Mouse (Mus musculus) CH12.LX (cell line): ENCODE results near the gene Padi1. TPM values are rescaled to one million over a fixed set of nuclear protein-coding genes. Genes with fewer than 3 reads are reported as not detected.

Experiments
- DNase-seq: peaks from one replicate; pipeline ENCODE4 v3.0.0-alpha.2; 2013; ENCODE audit errors: extremely low read depth
- H3K27ac ChIP-seq: 2 replicates; pipeline ENCODE4 v1.5.1; 2012; ENCODE audit warnings: low read depth, mild to moderate bottlenecking, control low read depth, moderate library complexity; ENCODE audit not compliant: insufficient read depth
- H3K27me3 ChIP-seq: replicated peaks from 2 replicates; pipeline ENCODE3; 2012; ENCODE audit warnings: inconsistent platforms
- H3K36me3 ChIP-seq, 2 experiments: replicated peaks in 1 of 2; 2 replicates each; pipeline versions ENCODE3 to v1.6.1; 2012; ENCODE audit warnings: inconsistent platforms in 1 of 2, low read length in 1 of 2, mild to moderate bottlenecking in 1 of 2, mixed read lengths in 1 of 2, moderate library complexity in 1 of 2; ENCODE audit not compliant: control insufficient read depth in 1 of 2, insufficient read depth in 1 of 2
- H3K4me1 ChIP-seq, 2 experiments: 2 replicates each; pipeline ENCODE4 v1.6.1; 2012; ENCODE audit warnings: inconsistent platforms in 1 of 2, moderate library complexity in 1 of 2; ENCODE audit not compliant: insufficient read depth in 2 of 2, control insufficient read depth in 1 of 2
- H3K4me2 ChIP-seq: 2 replicates; pipeline ENCODE4 v1.6.1; 2012; ENCODE audit warnings: low read depth, mild to moderate bottlenecking, control low read depth; ENCODE audit not compliant: poor library complexity, insufficient read depth, severe bottlenecking
- H3K4me3 ChIP-seq, 3 experiments: fragments of 150-350 bp in 1 of 3; sonication (generic) in 1 of 3; replicated peaks in 1 of 3; 2 replicates each; pipeline versions ENCODE3 to v1.5.1; 2011 to 2012; ENCODE audit warnings: low read depth in 2 of 3, low read length in 2 of 3, mild to moderate bottlenecking in 2 of 3, moderate library complexity in 2 of 3, control low read depth in 1 of 3, improper control_type of control experiment in 1 of 3, inconsistent platforms in 1 of 3, mixed read lengths in 1 of 3; ENCODE audit not compliant: poor library complexity in 1 of 3
- H3K79me2 ChIP-seq: replicated peaks from 2 replicates; pipeline ENCODE4 v1.6.1; 2012; ENCODE audit warnings: mild to moderate bottlenecking, moderate library complexity; ENCODE audit not compliant: control insufficient read depth, poor library complexity, insufficient read depth, severe bottlenecking; ENCODE audit errors: extremely low read depth
- H3K9ac ChIP-seq: 2 replicates; pipeline ENCODE4 v1.6.1; 2012; ENCODE audit warnings: low read depth, mild to moderate bottlenecking, control low read depth, moderate library complexity; ENCODE audit not compliant: insufficient read depth
- H3K9me3 ChIP-seq: replicated peaks from 2 replicates; pipeline ENCODE3; 2012; ENCODE audit warnings: low read length, inconsistent platforms, mixed read lengths
- BHLHE40 ChIP-seq: IDR thresholded peaks from 2 replicates; pipeline ENCODE4 v1.6.1; 2011; ENCODE audit warnings: mild to moderate bottlenecking, low read depth, low read length, improper control_type of control experiment
- CTCF ChIP-seq, 2 experiments: IDR thresholded peaks in 1 of 2; conservative IDR thresholded peaks in 1 of 2; 2 replicates each; pipeline ENCODE4 v1.5.1; 2011 to 2012; ENCODE audit warnings: low read depth in 2 of 2, low read length in 2 of 2, improper control_type of control experiment in 1 of 2, inconsistent platforms in 1 of 2, mild to moderate bottlenecking in 1 of 2, moderate library complexity in 1 of 2
- E2F4 ChIP-seq: IDR thresholded peaks from 2 replicates; pipeline ENCODE4 v1.6.1; 2011; ENCODE audit warnings: low read depth, low read length, improper control_type of control experiment; ENCODE audit not compliant: insufficient replicate concordance
- EP300 ChIP-seq: IDR thresholded peaks from 2 replicates; pipeline ENCODE4 v1.6.1; 2011; ENCODE audit warnings: low read length, improper control_type of control experiment
- ETS1 ChIP-seq: conservative IDR thresholded peaks from 2 replicates; pipeline ENCODE4 v1.6.1; 2012; ENCODE audit warnings: low read depth, mild to moderate bottlenecking, inconsistent platforms, low read length, improper control_type of control experiment, moderate library complexity
- GABPA ChIP-seq: IDR thresholded peaks from 2 replicates; pipeline ENCODE4 v1.6.1; 2012; ENCODE audit warnings: low read depth, low read length, improper control_type of control experiment, inconsistent platforms; ENCODE audit not compliant: insufficient replicate concordance
- HCFC1 ChIP-seq: IDR thresholded peaks from 2 replicates; pipeline ENCODE4 v1.6.1; 2012; ENCODE audit warnings: low read depth, mild to moderate bottlenecking, inconsistent platforms, low read length, improper control_type of control experiment
- IRF4 ChIP-seq: IDR thresholded peaks from 2 replicates; pipeline ENCODE4 v1.6.1; 2014; ENCODE audit warnings: low read depth, mild to moderate bottlenecking, inconsistent platforms, low read length, improper control_type of control experiment
- JUN ChIP-seq: IDR thresholded peaks from 2 replicates; pipeline ENCODE4 v1.6.1; 2011; ENCODE audit warnings: low read depth, mild to moderate bottlenecking, low read length, improper control_type of control experiment, moderate library complexity; ENCODE audit not compliant: insufficient read depth
- JUND ChIP-seq: conservative IDR thresholded peaks from 2 replicates; pipeline ENCODE4 v1.6.1; 2011; ENCODE audit warnings: low read depth, low read length, improper control_type of control experiment
- KAT2A ChIP-seq: IDR thresholded peaks from 2 replicates; pipeline ENCODE4 v1.6.1; 2012; ENCODE audit warnings: low read length, improper control_type of control experiment, inconsistent platforms; ENCODE audit not compliant: insufficient replicate concordance
- MAX ChIP-seq: IDR thresholded peaks from 2 replicates; pipeline ENCODE4 v1.6.1; 2011; ENCODE audit warnings: low read length, improper control_type of control experiment
- MAZ ChIP-seq: IDR thresholded peaks from 2 replicates; pipeline ENCODE4 v1.6.1; 2012; ENCODE audit warnings: low read depth, mild to moderate bottlenecking, inconsistent platforms, low read length, improper control_type of control experiment, moderate library complexity
- MYC ChIP-seq: IDR thresholded peaks from 2 replicates; pipeline ENCODE4 v1.6.1; 2011; ENCODE audit warnings: low read depth, mild to moderate bottlenecking, improper control_type of control experiment, low read length
- NRF1 ChIP-seq: IDR thresholded peaks from 2 replicates; pipeline ENCODE4 v1.6.1; 2014; ENCODE audit warnings: low read depth, mild to moderate bottlenecking, inconsistent platforms, low read length, improper control_type of control experiment, moderate library complexity
- PAX5 ChIP-seq: IDR thresholded peaks from 2 replicates; pipeline ENCODE4 v1.6.1; 2012; ENCODE audit warnings: low read length, inconsistent platforms, mixed read lengths
- POLR2A ChIP-seq: IDR thresholded peaks from 2 replicates; pipeline ENCODE4 v1.6.1; 2011; ENCODE audit warnings: low read depth, mild to moderate bottlenecking, improper control_type of control experiment, low read length
- SIN3A ChIP-seq: IDR thresholded peaks from 2 replicates; pipeline ENCODE4 v1.6.1; 2012; ENCODE audit warnings: low read length, improper control_type of control experiment, inconsistent platforms
- SMC3 ChIP-seq: IDR thresholded peaks from 2 replicates; pipeline ENCODE4 v1.6.1; 2011; ENCODE audit warnings: low read depth, low read length, improper control_type of control experiment
- TBP ChIP-seq: conservative IDR thresholded peaks from 2 replicates; pipeline ENCODE4 v1.6.1; 2011; ENCODE audit warnings: low read depth, low read length, improper control_type of control experiment
- UBTF ChIP-seq: IDR thresholded peaks from 2 replicates; pipeline ENCODE4 v1.6.1; 2012; ENCODE audit warnings: low read depth, mild to moderate bottlenecking, inconsistent platforms, low read length, improper control_type of control experiment, moderate library complexity
- ZKSCAN1 ChIP-seq: IDR thresholded peaks from 2 replicates; pipeline ENCODE4 v1.6.1; 2012; ENCODE audit warnings: low read depth, inconsistent platforms, low read length, improper control_type of control experiment, borderline replicate concordance
- ZMIZ1 ChIP-seq: IDR thresholded peaks from 2 replicates; pipeline ENCODE4 v1.6.1; 2012; ENCODE audit warnings: low read depth, mild to moderate bottlenecking, inconsistent platforms, low read length, improper control_type of control experiment
- dilution Hi-C: fragments of 300-500 bp; cut with MboI; formaldehyde crosslinking; loops from 2 replicates; pipeline ENCODE4 v1.14.3; 2020; ENCODE audit warnings: low sequenced_read_pairs; ENCODE audit not compliant: extremely low pct_unique_long_range_greater_than_20kb, extremely low pct_ligation_motif_present
- in situ Hi-C: fragments of 300-500 bp; cut with MboI; formaldehyde crosslinking; loops from 3 replicates; pipeline ENCODE4 v1.14.3; 2019; ENCODE audit warnings: low sequenced_read_pairs, low pct_ligation_motif_present, low pct_unique_long_range_greater_than_20kb, mixed read lengths
- polyA plus RNA-seq: library from polyadenylated mRNA; unstranded; fragments of >175 nt; gene quantifications from 2 replicates; pipeline ENCODE4 v1.2.1, GENCODE M21; 2012; ENCODE audit warnings: low read depth; ENCODE audit not compliant: insufficient read length
- total RNA-seq, 2 experiments: library from RNA; depleted of rRNA; stranded (reverse); fragments of 300-350 nt in 1 of 2; fragments of >200 nt in 1 of 2; gene quantifications; 2 replicates each; pipeline ENCODE4 v1.2.3; 2012 to 2014

Gene Padi1
- total and polyA plus RNA-seq, 3 experiments = 0.04 TPM; not detected in 2

GRCm38 (mm10) chr4:140787414-140787813 lies 58.2 kb downstream of the Padi1 start:
- Histone ChIP-seq H3K9ac (no peak overlapping the region), H3K4me2 (no peak overlapping the region), H3K4me1 (no peaks in the 10 kb centered on the region), H3K36me3 (no peaks in the 10 kb centered on the region), H3K27ac (no peak overlapping the region), H3K9me3 (peaks cover 23% of the 10 kb centered on the region), H3K27me3 (peaks cover 29% of the 10 kb centered on the region), H3K79me2 (no peaks in the 10 kb centered on the region), H3K4me3 (no peak overlapping the region)
- dilution Hi-C loops = no loop called here
- no peak for DNase-seq
- TF ChIP-seq HCFC1 (no peak), JUND (no peak), POLR2A (no peak), SMC3 (no peak), E2F4 (no peak), IRF4 (no peak), PAX5 (no peak), BHLHE40 (no peak), TBP (no peak), UBTF (no peak), GABPA (no peak), ETS1 (no peak), KAT2A (no peak), MAZ (no peak)
- in situ Hi-C loops = loop anchor here (5.0 kb wide), 1 partner anchor 120 kb away; the partner anchor contains the start of gene Padi2

DNA sequence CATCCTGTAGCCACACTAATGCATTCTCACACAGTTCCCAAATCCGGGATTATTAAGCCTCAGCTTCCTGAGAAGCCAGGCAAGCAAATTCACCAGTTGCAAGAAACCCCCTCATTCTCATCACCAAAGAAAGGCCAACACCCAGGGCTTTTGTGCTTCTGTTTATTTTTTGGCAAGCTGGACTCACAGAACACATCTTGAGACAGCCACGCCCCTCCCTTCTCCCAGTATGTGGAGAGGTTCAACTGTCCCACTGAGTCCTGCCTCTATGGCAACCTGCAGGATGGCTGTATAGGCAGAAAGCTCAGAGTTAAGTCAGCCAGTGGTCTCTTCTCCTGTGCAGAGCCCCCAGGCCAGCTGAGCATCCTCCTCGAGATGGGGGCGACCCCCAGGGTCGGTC lies 60.4 kb downstream of the Padi1 start:
- Histone ChIP-seq H3K4me2 (no peak overlapping the region), H3K4me1 (no peaks in the 10 kb centered on the region), H3K4me3 (no peak overlapping the region), H3K9ac (no peak overlapping the region), H3K9me3 (peaks cover 25% of the 10 kb centered on the region), H3K27me3 (peaks cover 32% of the 10 kb centered on the region), H3K36me3 (no peaks in the 10 kb centered on the region), H3K27ac (no peak overlapping the region), H3K79me2 (no peaks in the 10 kb centered on the region)
- in situ Hi-C loops (loop anchor here (5.0 kb wide), 1 partner anchor 122 kb away; the partner anchor contains the start of gene Padi2), dilution Hi-C loops (no loop called here)
- TF ChIP-seq JUN (no peak), MYC (no peak), POLR2A (no peak), CTCF (conservative IDR thresholded peaks at IDR 0.05 in 1 of 2, IDR thresholded peaks at IDR 0.05 in 1 of 2; ENCODE audit: low read depth in 2 of 2, low read length in 2 of 2) (no peak), BHLHE40 (no peak), NRF1 (no peak), ZKSCAN1 (no peak), MAX (no peak), EP300 (no peak), UBTF (no peak), PAX5 (no peak), ZMIZ1 (no peak), SIN3A (no peak), IRF4 (no peak), JUND (no peak)
- DNase-seq = no peak
